Mouse (Mus musculus) liver, embryonic 11.5 days (tissue): Measurements from ENCODE around the gene Rgmb. TPM values are rescaled to one million over a fixed set of nuclear protein-coding genes. Genes with fewer than 3 reads are reported as not detected.

Experiments used
- ATAC-seq: fragments of 200-750 bp; cut with Nextera tagmentation; replicated peaks from 2 replicates; pipeline ENCODE4 v1.8.0; 2017; ENCODE audit warnings: moderate number of reproducible peaks, mild to moderate bottlenecking, moderate TSS enrichment, moderate library complexity; ENCODE audit not compliant: low FRiP score
- DNase-seq: peaks from one replicate; pipeline ENCODE4 v3.0.0-alpha.2; 2017; ENCODE audit warnings: low spot score
- H3K27ac ChIP-seq: fragments of 300-500 bp; sonication (generic); 2 replicates; pipeline ENCODE4 v1.5.1; 2014; ENCODE audit warnings: mild to moderate bottlenecking, low read depth, low read length, control low read depth
- H3K27me3 ChIP-seq: fragments of 300-500 bp; sonication (generic); replicated peaks from 2 replicates; pipeline ENCODE4 v1.6.1; 2014; ENCODE audit warnings: low read length, mixed read lengths; ENCODE audit not compliant: control insufficient read depth, insufficient read depth
- H3K36me3 ChIP-seq: fragments of 300-500 bp; sonication (generic); 2 replicates; pipeline ENCODE4 v1.6.1; 2014; ENCODE audit warnings: mild to moderate bottlenecking, low read length, moderate library complexity, mixed read lengths; ENCODE audit not compliant: control insufficient read depth, insufficient read depth
- H3K4me1 ChIP-seq: fragments of 300-500 bp; sonication (generic); replicated peaks from 2 replicates; pipeline ENCODE4 v1.6.1; 2014; ENCODE audit warnings: low read length, mixed read lengths; ENCODE audit not compliant: control insufficient read depth, insufficient read depth
- H3K4me2 ChIP-seq: fragments of 300-500 bp; sonication (generic); 2 replicates; pipeline ENCODE4 v1.6.1; 2014; ENCODE audit warnings: mild to moderate bottlenecking, control low read depth, moderate library complexity
- H3K4me3 ChIP-seq: fragments of 300-500 bp; sonication (generic); 2 replicates; pipeline ENCODE4 v1.5.1; 2014; ENCODE audit warnings: low read depth, low read length, control low read depth
- H3K9ac ChIP-seq: fragments of 300-500 bp; sonication (generic); 2 replicates; pipeline ENCODE4 v1.6.1; 2014; ENCODE audit warnings: low read depth, low read length, control low read depth
- H3K9me3 ChIP-seq: fragments of 300-500 bp; sonication (generic); 2 replicates; pipeline ENCODE4 v1.6.1; 2016; ENCODE audit warnings: low read length, inconsistent platforms, mixed read lengths; ENCODE audit not compliant: control insufficient read depth
- WGBS: fragments of 180-500 bp; shearing (Covaris S2); extraction: QIAGEN DNeasy Blood & Tissue Kit; methylation state at CpG from one replicate; pipeline ENCODE4 v1.1.7; 2014; 5-methylcytosine and 5-hydroxymethylcytosine counted together
- polyA plus RNA-seq: library from polyadenylated mRNA; unstranded; fragments of >200 nt; fragmentation: Nextera tagmentation; extraction: Ambion mirVana; gene quantifications from 2 replicates; pipeline ENCODE4 v1.2.1, GENCODE M21; 2014

Rgmb gene
- polyA plus RNA-seq, 1 experiment from 2014 or later = 3.6 TPM

DNA sequence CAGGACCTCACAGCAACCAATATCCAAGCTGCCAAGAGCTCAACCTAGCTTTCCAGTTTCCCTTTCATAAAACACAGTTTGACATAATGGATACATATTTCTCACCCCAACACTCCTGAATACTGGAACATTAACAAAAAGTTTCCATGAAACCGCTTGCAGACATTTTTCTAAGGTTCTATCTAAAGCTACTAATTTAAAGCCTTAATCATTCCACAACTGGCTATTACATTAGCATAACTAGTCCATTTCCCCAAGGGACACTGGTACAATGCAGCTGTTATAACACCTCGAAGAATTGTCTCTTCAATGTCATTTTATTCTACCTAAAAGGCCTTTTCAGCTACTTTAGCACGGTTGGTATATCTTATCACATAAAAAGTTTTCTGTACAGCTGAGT, 6.0 kb downstream of the Rgmb start:
- Histone ChIP-seq H3K27me3 (peaks cover 53% of the 10 kb centered on the region), H3K9me3 (no peaks in the 10 kb centered on the region), H3K9ac (no peak overlapping the region), H3K27ac (no peak overlapping the region), H3K4me3 (peak overlapping the region; percentile 68), H3K36me3 (peaks cover 2% of the 10 kb centered on the region; the same call in 1 of the 2 replicates), H3K4me2 (peak overlapping the region; percentile 61), H3K4me1 (no peaks in the 10 kb centered on the region; the same call in 1 of the 2 replicates)
- 46% methylated on average over 3 of the region's 3 CpGs for WGBS
- DNase-seq (no peak), ATAC-seq (no peak)

DNA sequence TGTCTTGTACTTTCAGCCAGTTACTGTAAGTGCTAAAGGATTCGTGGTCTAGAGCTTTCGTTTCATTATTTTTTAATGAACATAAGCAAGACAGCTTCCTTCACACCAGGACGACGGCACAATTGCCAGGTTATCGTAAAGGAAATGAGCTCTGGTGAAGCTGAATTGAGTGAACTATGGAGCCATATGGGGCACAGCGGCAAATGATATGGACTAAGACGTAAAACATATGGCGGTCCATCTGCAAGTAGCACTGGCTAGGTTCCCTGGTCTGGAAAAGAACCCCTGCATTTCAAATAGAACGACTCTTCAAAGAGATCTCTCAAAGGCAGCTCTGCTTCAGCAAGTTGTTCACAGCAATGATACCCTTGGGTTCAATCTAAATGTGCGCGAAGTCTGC, 6.5 kb downstream of the Rgmb start:
- H3K27ac ChIP-seq = no peak overlapping the region; the same call in 1 of the 2 replicates
- no peaks in the 10 kb centered on the region for H3K4me1 ChIP-seq

DNA sequence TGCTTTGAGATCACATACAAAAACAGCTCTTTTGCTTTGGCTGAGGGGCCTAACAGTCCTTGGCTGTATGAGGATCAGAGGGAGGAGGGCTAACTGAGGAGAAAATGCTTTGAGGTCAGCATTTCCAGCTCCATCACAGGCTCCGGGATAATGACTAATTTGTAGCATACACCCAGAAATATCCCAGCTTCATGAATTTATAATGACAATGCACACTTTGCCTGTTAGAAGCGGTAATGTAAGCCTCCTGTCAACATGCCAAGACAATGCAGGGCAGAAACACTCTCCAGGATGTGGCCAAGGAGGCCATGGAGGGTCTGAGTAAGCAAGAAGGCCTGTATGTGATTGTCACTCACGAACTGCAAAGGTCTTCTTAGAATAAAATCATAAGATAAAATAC, 7.0 kb downstream of the Rgmb start:
- Histone ChIP-seq H3K27ac (no peak overlapping the region), H3K36me3 (peaks cover 2% of the 10 kb centered on the region; the same call in 1 of the 2 replicates), H3K9me3 (no peaks in the 10 kb centered on the region), H3K9ac (no peak overlapping the region), H3K27me3 (peaks cover 46% of the 10 kb centered on the region), H3K4me3 (peak overlapping the region; percentile 68), H3K4me2 (peak overlapping the region; percentile 61), H3K4me1 (no peaks in the 10 kb centered on the region)
- 55% methylated on average over 3 of the region's 3 CpGs for WGBS
- ATAC-seq (no peak), DNase-seq (no peak)

More for the DNA sequence above, 6.5 kb downstream of the Rgmb start:
- WGBS = 72% methylated on average over 11 of the region's 11 CpGs
- H3K4me2 ChIP-seq = peak overlapping the region; percentile 61
- H3K9me3 ChIP-seq = no peaks in the 10 kb centered on the region
- DNase-seq (no peak), ATAC-seq (no peak)
- no peak overlapping the region for H3K9ac ChIP-seq
- peaks cover 2% of the 10 kb centered on the region; the same call in 1 of the 2 replicates for H3K36me3 ChIP-seq
- H3K27me3 ChIP-seq = peaks cover 48% of the 10 kb centered on the region
- peak overlapping the region; percentile 68 for H3K4me3 ChIP-seq

DNA sequence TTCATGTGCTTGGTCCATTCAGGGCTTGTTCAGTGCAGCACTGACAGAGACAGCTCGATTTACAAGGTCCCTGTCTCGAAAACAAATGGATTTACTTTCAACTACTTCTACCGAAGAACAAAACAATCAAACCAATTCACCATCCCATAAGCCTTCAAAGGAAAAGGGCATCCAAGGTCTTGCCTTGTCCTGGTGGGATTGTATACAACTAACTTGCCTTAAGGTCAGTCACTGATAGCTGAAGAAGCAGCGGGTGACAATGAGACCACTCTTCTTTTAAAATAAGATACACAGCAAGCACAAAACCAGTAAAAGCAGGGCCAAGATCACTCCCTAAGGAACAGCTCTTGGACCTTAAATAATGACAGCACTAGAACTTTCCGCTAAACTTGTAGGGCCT, 7.6 kb downstream of the Rgmb start:
- Histone ChIP-seq H3K27me3 (peaks cover 45% of the 10 kb centered on the region), H3K9me3 (no peaks in the 10 kb centered on the region), H3K4me1 (no peaks in the 10 kb centered on the region), H3K4me2 (peak overlapping the region; percentile 61; the same call in 1 of the 2 replicates), H3K36me3 (peaks cover 2% of the 10 kb centered on the region; the same call in 1 of the 2 replicates), H3K27ac (no peak overlapping the region), H3K9ac (no peak overlapping the region), H3K4me3 (no peak overlapping the region)
- ATAC-seq = no peak
- DNase-seq = no peak
- WGBS = 72% methylated on average over 5 of the region's 5 CpGs

DNA sequence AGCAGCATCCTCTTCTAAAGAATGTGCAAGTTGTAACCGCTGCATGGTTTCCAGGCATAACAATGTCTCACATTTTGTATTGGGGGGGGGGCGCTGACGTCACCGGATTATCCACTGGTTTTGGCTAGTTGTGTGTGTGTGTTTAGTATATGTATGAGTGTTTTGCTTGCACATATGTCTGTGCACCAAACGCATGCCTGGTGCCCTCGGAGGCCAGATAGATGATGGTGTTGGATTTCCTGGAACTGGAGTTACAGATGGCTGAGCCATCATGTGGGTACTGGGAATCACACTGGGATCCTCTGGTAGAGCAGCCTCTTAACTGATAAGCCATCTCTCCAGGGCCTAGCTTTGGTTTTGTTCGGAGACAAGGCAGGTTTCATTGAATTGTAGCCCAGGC, 8.5 kb downstream of the Rgmb start:
- Histone ChIP-seq H3K27me3 (peaks cover 37% of the 10 kb centered on the region), H3K27ac (no peak overlapping the region), H3K36me3 (peaks cover 2% of the 10 kb centered on the region; the same call in 1 of the 2 replicates), H3K4me1 (no peaks in the 10 kb centered on the region), H3K9me3 (no peaks in the 10 kb centered on the region), H3K4me3 (no peak overlapping the region), H3K9ac (no peak overlapping the region), H3K4me2 (no peak overlapping the region)
- WGBS = 85% methylated on average over 7 of the region's 7 CpGs
- ATAC-seq = no peak
- DNase-seq = no peak

DNA sequence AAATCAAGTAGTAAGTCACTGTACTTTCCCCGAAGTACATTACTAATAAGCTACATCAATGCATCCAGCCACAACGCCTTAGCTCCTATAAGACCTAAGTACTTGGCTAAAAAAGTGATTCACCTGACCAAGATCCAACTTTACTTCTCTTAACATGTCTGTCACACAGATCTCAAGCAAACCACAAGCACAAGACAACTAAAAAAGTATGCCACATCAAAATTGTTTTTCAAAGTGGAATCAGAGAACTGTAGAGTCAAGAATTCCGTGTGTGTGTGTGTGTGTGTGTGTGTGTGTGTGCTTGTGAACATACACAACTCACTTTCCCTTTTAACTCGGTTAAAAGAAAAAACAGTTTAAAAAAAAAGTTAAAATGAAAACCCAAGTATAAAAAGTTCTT, 9.1 kb downstream of the Rgmb start:
- Histone ChIP-seq H3K27me3 (peaks cover 30% of the 10 kb centered on the region), H3K27ac (no peak overlapping the region), H3K9me3 (no peaks in the 10 kb centered on the region), H3K36me3 (peaks cover 2% of the 10 kb centered on the region; the same call in 1 of the 2 replicates), H3K4me1 (no peaks in the 10 kb centered on the region), H3K4me2 (no peak overlapping the region), H3K4me3 (no peak overlapping the region), H3K9ac (no peak overlapping the region)
- no peak for ATAC-seq
- DNase-seq = no peak
- 75% methylated on average over 4 of the region's 4 CpGs for WGBS

DNA sequence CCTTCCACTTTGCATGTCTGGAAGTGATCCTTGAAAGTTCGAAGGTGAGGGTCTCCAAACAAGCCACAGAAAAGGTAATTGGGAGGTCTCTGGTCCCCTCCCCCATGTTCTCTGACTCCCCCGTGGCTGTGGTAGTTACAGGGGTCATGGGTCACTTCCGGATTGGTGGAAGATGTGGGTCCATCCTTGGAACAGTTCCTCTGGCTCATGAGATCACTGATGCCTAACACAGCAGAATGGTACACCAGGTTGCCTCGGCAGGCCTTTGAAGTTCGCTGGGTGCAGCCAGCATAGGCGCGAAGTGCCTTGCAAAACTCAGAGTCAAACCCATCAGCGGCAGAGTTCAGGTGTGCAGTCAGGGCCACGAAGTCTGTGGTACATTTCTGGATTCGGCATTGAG, 10.1 kb downstream of the Rgmb start:
- no peaks in the 10 kb centered on the region for H3K9me3 ChIP-seq
- peaks cover 2% of the 10 kb centered on the region; the same call in 1 of the 2 replicates for H3K36me3 ChIP-seq
- 74% methylated on average over 10 of the region's 10 CpGs for WGBS
- H3K27ac ChIP-seq = no peak overlapping the region
- no peak overlapping the region for H3K9ac ChIP-seq
- H3K4me2 ChIP-seq = no peak overlapping the region
- DNase-seq = no peak
- no peak overlapping the region for H3K4me3 ChIP-seq
- no peak for ATAC-seq
- no peaks in the 10 kb centered on the region for H3K4me1 ChIP-seq
- H3K27me3 ChIP-seq = peaks cover 21% of the 10 kb centered on the region

DNA sequence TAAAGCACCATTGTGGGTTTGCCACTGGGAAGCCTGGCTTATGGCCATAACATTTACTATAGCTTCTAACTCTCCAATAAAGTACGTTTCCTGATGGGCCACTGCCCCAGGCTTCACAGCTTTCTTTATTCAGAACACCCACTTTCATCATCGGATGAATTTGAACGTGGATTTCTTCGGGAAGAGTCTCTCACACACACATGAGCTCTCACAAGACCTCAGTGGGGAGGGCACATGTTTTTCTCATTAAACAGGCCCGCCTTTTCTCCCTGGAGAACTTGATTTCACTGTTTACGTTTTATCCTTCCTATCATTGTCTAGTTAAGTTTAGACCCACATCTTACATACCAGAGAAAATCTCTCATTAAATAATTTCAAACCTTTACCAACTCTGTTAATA, 10.7 kb downstream of the Rgmb start:
- 67% methylated on average over 6 of the region's 6 CpGs for WGBS
- DNase-seq = no peak

DNA sequence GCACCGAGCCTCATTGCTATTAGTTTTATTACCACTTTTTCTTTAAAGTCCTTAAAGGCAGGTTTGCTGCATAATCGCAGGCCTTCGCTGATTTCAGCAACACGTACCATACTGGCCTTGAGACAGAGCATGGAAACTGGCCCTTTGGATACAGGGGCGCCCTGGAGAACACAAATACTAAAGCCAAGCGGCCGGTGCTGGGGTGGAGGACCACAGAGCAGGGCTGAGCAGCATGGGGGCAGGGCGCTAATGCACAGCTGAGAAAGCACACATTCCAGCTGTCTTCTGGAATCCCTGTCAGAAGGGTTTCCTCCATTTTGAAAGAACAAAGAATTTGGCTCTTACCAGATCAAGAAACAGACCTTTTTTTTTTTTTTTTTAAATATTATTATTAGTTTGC, 12.5 kb downstream of the Rgmb start:
- no peak for ATAC-seq
- H3K4me3 ChIP-seq = no peak overlapping the region
- no peak for DNase-seq
- no peak overlapping the region for H3K27ac ChIP-seq
- no peak overlapping the region for H3K4me2 ChIP-seq
- H3K27me3 ChIP-seq = no peaks in the 10 kb centered on the region
- WGBS = 80% methylated on average over 8 of the region's 8 CpGs
- no peaks in the 10 kb centered on the region for H3K4me1 ChIP-seq
- H3K36me3 ChIP-seq = peaks cover 2% of the 10 kb centered on the region; the same call in 1 of the 2 replicates
- H3K9ac ChIP-seq = no peak overlapping the region
- no peaks in the 10 kb centered on the region for H3K9me3 ChIP-seq

More for the DNA sequence above, 10.7 kb downstream of the Rgmb start:
- no peak overlapping the region for H3K4me3 ChIP-seq
- H3K36me3 ChIP-seq = peaks cover 2% of the 10 kb centered on the region; the same call in 1 of the 2 replicates
- no peak overlapping the region for H3K4me2 ChIP-seq
- H3K27ac ChIP-seq = no peak overlapping the region
- H3K4me1 ChIP-seq = no peaks in the 10 kb centered on the region
- no peak for ATAC-seq
- no peak overlapping the region for H3K9ac ChIP-seq
- H3K9me3 ChIP-seq = no peaks in the 10 kb centered on the region
- H3K27me3 ChIP-seq = peaks cover 14% of the 10 kb centered on the region
